ENCODE assay signal across 11 mouse cellular contexts in the genomic region with DNA sequence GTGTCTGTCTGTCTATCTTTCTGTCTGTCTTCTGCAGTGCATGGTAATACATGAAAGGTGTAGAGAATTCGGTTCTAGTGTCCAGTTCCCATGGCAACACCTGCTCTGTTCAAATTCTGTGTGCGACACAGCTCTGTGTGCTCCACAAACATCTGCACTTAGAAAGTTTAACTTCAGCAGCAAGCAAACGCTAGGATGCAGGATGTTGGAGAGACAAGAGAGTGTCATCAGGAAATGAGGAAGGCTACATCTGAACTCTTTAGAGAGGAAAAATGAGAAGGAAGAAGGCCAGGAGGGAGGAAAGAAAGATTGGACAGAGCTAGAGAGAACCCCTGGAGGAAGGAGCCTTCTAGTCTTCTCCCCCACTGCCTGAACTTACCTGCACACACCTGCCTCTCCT. TPM values are rescaled to one million over a fixed set of nuclear protein-coding genes. Genes with fewer than 3 reads are reported as not detected.
DNase-seq lines count a peak whose midpoint lies in the region; ATAC-seq and TF ChIP-seq lines count a peak whose summit lies in the region.
"Had no signal": no experiment of that assay in that cellular context is flagged by ENCODE, and none has a peak within 500 bp of the region (broad histone marks: within the 10 kb centered on the region; RNA-seq: fewer than 3 reads in every experiment).

No protein-coding gene starts in this region.

- H3K9me3 ChIP-seq in heart, embryonic 14.5 days (ENCODE audit: control insufficient read depth, low read length): no peaks in the 10 kb centered on the region
- H3K9me3 ChIP-seq in liver, embryonic 16.5 days (replicated peaks; ENCODE audit: control insufficient read depth, low read length): no peaks in the 10 kb centered on the region
- H3K9me3 ChIP-seq in stomach, postnatal 0 days (ENCODE audit: control insufficient read depth, low read length): no peaks in the 10 kb centered on the region

- H3K4me3 ChIP-seq in heart, embryonic 14.5 days (ENCODE audit: control insufficient read depth in 1 of 2, insufficient read depth in 1 of 2, low read depth in 1 of 2, low read length in 2 of 2): no peak overlapping the region; a peak in 1 of 4 replicates
- no peak overlapping the region for H3K4me3 ChIP-seq in spleen, adult 2 months (ENCODE audit: extremely low read depth, insufficient read depth, insufficient read length)
- no peak overlapping the region for H3K4me3 ChIP-seq in liver, embryonic 16.5 days (ENCODE audit: low read depth, low read length)
- no peak overlapping the region for H3K4me3 ChIP-seq in stomach, postnatal 0 days (ENCODE audit: low read depth, low read length)

- intact Hi-C loops in heart, postnatal 25 days (cut with DNase I): no loop called here

- peaks cover 29 to 33% of the 10 kb centered on the region in 2 experiments for H3K4me1 ChIP-seq in heart, embryonic 14.5 days (ENCODE audit: control insufficient read depth in 2 of 2, insufficient read depth in 2 of 2, low read length in 2 of 2)
- no peaks in the 10 kb centered on the region for H3K4me1 ChIP-seq in spleen, adult 2 months (ENCODE audit: control insufficient read depth, insufficient read depth, insufficient read length)
- no peaks in the 10 kb centered on the region for H3K4me1 ChIP-seq in liver, embryonic 16.5 days (ENCODE audit: control insufficient read depth, low read depth, low read length)
- peaks cover 8% of the 10 kb centered on the region; the same call in 1 of the 2 replicates for H3K4me1 ChIP-seq in stomach, postnatal 0 days (replicated peaks; ENCODE audit: control insufficient read depth, insufficient read depth)

- no peaks in the 10 kb centered on the region for H3K27me3 ChIP-seq in heart, embryonic 14.5 days (ENCODE audit: control insufficient read depth, insufficient read depth, low read length)
- no peaks in the 10 kb centered on the region for H3K27me3 ChIP-seq in spleen, adult 2 months (ENCODE audit: control insufficient read depth, insufficient read depth, low read length)
- H3K27me3 ChIP-seq in liver, embryonic 16.5 days (ENCODE audit: control insufficient read depth, insufficient read depth, low read depth, low read length): no peaks in the 10 kb centered on the region
- H3K27me3 ChIP-seq in stomach, postnatal 0 days (ENCODE audit: control insufficient read depth, insufficient read depth, low read length): no peaks in the 10 kb centered on the region

- H3K36me3 ChIP-seq in heart, embryonic 14.5 days (ENCODE audit: control insufficient read depth, insufficient read depth, low read length): no peaks in the 10 kb centered on the region
- no peaks in the 10 kb centered on the region for H3K36me3 ChIP-seq in spleen, adult 2 months (ENCODE audit: control insufficient read depth, insufficient read depth, low read length)
- no peaks in the 10 kb centered on the region for H3K36me3 ChIP-seq in liver, embryonic 16.5 days (ENCODE audit: control insufficient read depth, insufficient read depth)
- H3K36me3 ChIP-seq in stomach, postnatal 0 days (ENCODE audit: control insufficient read depth, insufficient read depth, low read length): no peaks in the 10 kb centered on the region

- ATAC-seq in heart, embryonic 14.5 days (ENCODE audit: insufficient number of reproducible peaks, insufficient read depth, low FRiP score, low read depth): no peak
- ATAC-seq in liver, embryonic 16.5 days (ENCODE audit: low read depth): no peak
- no peak for ATAC-seq in stomach, postnatal 0 days (ENCODE audit: low FRiP score, low TSS enrichment)
- ATAC-seq: CD4-positive, CD25-positive, alpha-beta regulatory T cell, adult 4 months had no signal

- no peak for DNase-seq in heart, postnatal 25 days (ENCODE audit: low spot score)
- no peak for DNase-seq in spleen, adult 2 months (ENCODE audit: low read depth in 1 of 2, low spot score in 2 of 2)
- DNase-seq in spleen, postnatal 36 days (ENCODE audit: low spot score in 2 of 2): no peak
- DNase-seq in stomach, postnatal 0 days (ENCODE audit: low spot score): no peak
- no peak for DNase-seq in frontal cortex, postnatal 14 days (ENCODE audit: low spot score in 2 of 2)
- DNase-seq in adrenal gland, postnatal 25 days: no peak
- DNase-seq: cerebellum, postnatal 25 days had no signal

- H3K9ac ChIP-seq in heart, embryonic 14.5 days (ENCODE audit: low read length): peak overlapping the region; percentile 18; the same call in 1 of the 2 replicates
- H3K9ac ChIP-seq in liver, embryonic 16.5 days (ENCODE audit: low read depth, low read length): no peak overlapping the region
- H3K9ac ChIP-seq in stomach, postnatal 0 days (ENCODE audit: low read length): no peak overlapping the region

- WGBS in heart, embryonic 14.5 days: 59% methylated on average over 3 of the region's 3 CpGs
- 52% methylated on average over 3 of the region's 3 CpGs for WGBS in spleen, adult 2 months
- 35% methylated on average over 3 of the region's 3 CpGs for WGBS in liver, embryonic 16.5 days (ENCODE audit: insufficient replicate concordance)
- WGBS in stomach, postnatal 0 days: 26% methylated on average over 3 of the region's 3 CpGs

- TF ChIP-seq EP300 in stomach, postnatal 0 days (optimal IDR thresholded peaks at IDR 0.05): no peak

- H3K27ac ChIP-seq in heart, embryonic 14.5 days (replicated peaks in 1 of 2; ENCODE audit: control insufficient read depth in 1 of 2, insufficient read depth in 1 of 2, low read depth in 2 of 2, low read length in 2 of 2): peak overlapping the region; percentile 45 to 71
- peak overlapping the region; percentile 33; the same call in 1 of the 2 replicates for H3K27ac ChIP-seq in spleen, adult 2 months (ENCODE audit: insufficient read depth, low read length)
- 0 out of 2 replicates have a peak overlapping the region, but pooled peaks have one; percentile 24 for H3K27ac ChIP-seq in liver, embryonic 16.5 days (ENCODE audit: low read length)
- H3K27ac ChIP-seq in stomach, postnatal 0 days (replicated peaks): peak overlapping the region; percentile 41

- TF ChIP-seq POLR2A in spleen, adult 2 months (IDR thresholded peaks at IDR 0.05; ENCODE audit: low read depth, low read length): no peak

- TF ChIP-seq CTCF in spleen, adult 2 months (IDR thresholded peaks at IDR 0.05; ENCODE audit: extremely low read depth, insufficient read depth, insufficient read length, insufficient replicate concordance): no peak
- no peak for TF ChIP-seq CTCF in stomach, postnatal 0 days (IDR thresholded peaks at IDR 0.05; ENCODE audit: low read depth)

- H3K4me2 ChIP-seq in heart, embryonic 14.5 days (ENCODE audit: low read length): peak overlapping the region; percentile 35
- H3K4me2 ChIP-seq in liver, embryonic 16.5 days (ENCODE audit: low read depth, low read length): no peak overlapping the region
- peak overlapping the region; percentile 26 for H3K4me2 ChIP-seq in stomach, postnatal 0 days (replicated peaks; ENCODE audit: low read depth)

RNA-seq across cellular contexts. Expression of a gene that starts 0.3 kb away (rescaled TPM):
- polyA plus RNA-seq in heart, embryonic 14.5 days (2014; fragmentation: Nextera tagmentation; extraction: Ambion mirVana): 2.1 and 2.7 TPM in 2 replicates
- 10 to 100 TPM; 30.4 to 36.3 TPM for total RNA-seq in heart, postnatal 25 days (2021)
- polyA plus RNA-seq in spleen, adult 2 months (2012; rRNA removed): 17.7 and 18.1 TPM in 2 replicates
- 3.9 and 4.4 TPM in 2 replicates for polyA plus RNA-seq in liver, embryonic 16.5 days (2015; fragmentation: Nextera tagmentation; extraction: Ambion mirVana)
- polyA plus RNA-seq in stomach, postnatal 0 days (2015; fragmentation: Nextera tagmentation; extraction: Ambion mirVana): 4.7 and 5.3 TPM in 2 replicates
- 38.0 and 39.8 TPM in 2 replicates for total RNA-seq in adrenal gland, postnatal 25 days (2021)
- total RNA-seq: neutrophil, adult 5-6 weeks had no signal
- polyA plus RNA-seq: CD4-positive, CD25-positive, alpha-beta regulatory T cell, adult 4 months had no signal

RNA-seq across cellular contexts. Expression of a gene that starts 13.1 kb away (rescaled TPM):
- polyA plus RNA-seq in heart, embryonic 14.5 days (2014; fragmentation: Nextera tagmentation; extraction: Ambion mirVana): 0.40 and 0.47 TPM in 2 replicates
- total RNA-seq in heart, postnatal 25 days (2021): under 1 TPM; 0.36 to 0.42 TPM
- 0.09 and 0.15 TPM in 2 replicates for polyA plus RNA-seq in spleen, adult 2 months (2012; rRNA removed)
- 0.09 and 0.14 TPM in 2 replicates for polyA plus RNA-seq in liver, embryonic 16.5 days (2015; fragmentation: Nextera tagmentation; extraction: Ambion mirVana)
- polyA plus RNA-seq in stomach, postnatal 0 days (2015; fragmentation: Nextera tagmentation; extraction: Ambion mirVana): 1.3 and 1.6 TPM in 2 replicates
- 1.0 and 1.2 TPM in 2 replicates for total RNA-seq in adrenal gland, postnatal 25 days (2021)
- total RNA-seq: neutrophil, adult 5-6 weeks had no signal
- polyA plus RNA-seq: CD4-positive, CD25-positive, alpha-beta regulatory T cell, adult 4 months had no signal
